Mouse (Mus musculus): ENCODE data around the gene Dis3l2. TPM values are rescaled to one million over a fixed set of nuclear protein-coding genes. Genes with fewer than 3 reads are reported as not detected.

Dis3l2 gene
- total and polyA plus RNA-seq, 2 experiments from 2014 or later = 11.2 to 12.1 TPM

DNA sequence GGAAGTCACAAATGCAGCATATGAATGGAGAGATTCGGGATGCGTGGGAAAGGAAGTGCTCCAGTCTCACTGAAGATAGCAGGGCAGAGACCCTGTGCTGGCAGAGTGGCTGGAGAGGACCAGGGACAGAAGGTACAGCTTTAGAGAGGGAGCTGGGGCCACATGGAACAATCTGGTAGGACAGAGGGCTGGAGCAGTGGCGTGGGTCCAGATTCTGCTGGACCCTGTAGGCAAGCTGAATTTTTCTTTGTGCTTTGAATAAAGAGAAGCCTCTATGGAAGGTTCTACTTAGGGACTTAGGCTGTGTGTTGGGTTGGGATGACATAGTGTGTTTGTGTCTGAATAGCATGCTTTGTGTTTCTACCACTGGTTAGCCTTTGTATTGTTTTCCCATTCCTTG is 1.9 kb downstream of the Dis3l2 start:
- no peaks in the 10 kb centered on the region for H3K36me3 ChIP-seq (replicated peaks; ENCODE audit: control insufficient read depth, insufficient read depth, low read length)
- TF ChIP-seq CTCF (IDR thresholded peaks at IDR 0.05; ENCODE audit: low read depth) (no peak), EP300 (IDR thresholded peaks at IDR 0.05; ENCODE audit: low read depth) (no peak)
- ATAC-seq (ENCODE audit: insufficient read depth, low read depth) = no peak
- H3K9ac ChIP-seq (replicated peaks; ENCODE audit: low read depth, low read length) = no peak overlapping the region
- 68% methylated on average over 3 of the region's 3 CpGs for WGBS
- H3K4me2 ChIP-seq (ENCODE audit: low read depth, low read length) = no peak overlapping the region
- H3K4me3 ChIP-seq (ENCODE audit: low read depth, low read length) = no peak overlapping the region
- no peak for DNase-seq (ENCODE audit: low spot score)
- H3K27ac ChIP-seq (ENCODE audit: low read depth) = no peak overlapping the region
- H3K4me1 ChIP-seq (ENCODE audit: control insufficient read depth, insufficient read depth) = peaks cover 6% of the 10 kb centered on the region
- no peaks in the 10 kb centered on the region for H3K27me3 ChIP-seq (ENCODE audit: control insufficient read depth, insufficient read depth, low read length)
- H3K9me3 ChIP-seq (replicated peaks; ENCODE audit: control insufficient read depth, low read length) = no peaks in the 10 kb centered on the region

- WGBS = 75% methylated on average over 4 of the region's 4 CpGs
- DNase-seq (ENCODE audit: low spot score) (no peak), ATAC-seq (ENCODE audit: insufficient read depth, low read depth) (no peak)
- Histone ChIP-seq H3K9me3 (replicated peaks; ENCODE audit: control insufficient read depth, low read length) (no peaks in the 10 kb centered on the region), H3K4me1 (ENCODE audit: control insufficient read depth, insufficient read depth) (no peaks in the 10 kb centered on the region), H3K4me2 (ENCODE audit: low read depth, low read length) (no peak overlapping the region), H3K27ac (ENCODE audit: low read depth) (no peak overlapping the region), H3K9ac (replicated peaks; ENCODE audit: low read depth, low read length) (no peak overlapping the region), H3K27me3 (ENCODE audit: control insufficient read depth, insufficient read depth, low read length) (no peaks in the 10 kb centered on the region), H3K36me3 (replicated peaks; ENCODE audit: control insufficient read depth, insufficient read depth, low read length) (no peaks in the 10 kb centered on the region), H3K4me3 (ENCODE audit: low read depth, low read length) (no peak overlapping the region)
- TF ChIP-seq CTCF (IDR thresholded peaks at IDR 0.05; ENCODE audit: low read depth) = no peak
Measured at GRCm38 (mm10) chr1:86709546-86709945, 5.9 kb downstream of the Dis3l2 start.

GRCm38 (mm10) chr1:86712045-86712444 is 8.4 kb downstream of the Dis3l2 start:
- Histone ChIP-seq H3K27ac (ENCODE audit: low read depth) (no peak overlapping the region), H3K27me3 (ENCODE audit: control insufficient read depth, insufficient read depth, low read length) (no peaks in the 10 kb centered on the region), H3K4me3 (ENCODE audit: low read depth, low read length) (no peak overlapping the region), H3K9me3 (replicated peaks; ENCODE audit: control insufficient read depth, low read length) (no peaks in the 10 kb centered on the region), H3K36me3 (replicated peaks; ENCODE audit: control insufficient read depth, insufficient read depth, low read length) (no peaks in the 10 kb centered on the region), H3K9ac (replicated peaks; ENCODE audit: low read depth, low read length) (no peak overlapping the region), H3K4me1 (ENCODE audit: control insufficient read depth, insufficient read depth) (no peaks in the 10 kb centered on the region), H3K4me2 (ENCODE audit: low read depth, low read length) (no peak overlapping the region)
- TF ChIP-seq EP300 (IDR thresholded peaks at IDR 0.05; ENCODE audit: low read depth) (no peak), CTCF (IDR thresholded peaks at IDR 0.05; ENCODE audit: low read depth) (no peak)
- no peak for ATAC-seq (ENCODE audit: insufficient read depth, low read depth)
- DNase-seq (ENCODE audit: low spot score) = no peak
- 80% methylated on average over 2 of the region's 2 CpGs for WGBS

GRCm38 (mm10) chr1:86713054-86713453 is 9.4 kb downstream of the Dis3l2 start:
- no peak for DNase-seq (ENCODE audit: low spot score)
- no peak for TF ChIP-seq CTCF (IDR thresholded peaks at IDR 0.05; ENCODE audit: low read depth)
- no peak for TF ChIP-seq EP300 (IDR thresholded peaks at IDR 0.05; ENCODE audit: low read depth)
- H3K27ac ChIP-seq (ENCODE audit: low read depth) = no peak overlapping the region
- no peak overlapping the region for H3K4me2 ChIP-seq (ENCODE audit: low read depth, low read length)
- no peaks in the 10 kb centered on the region for H3K27me3 ChIP-seq (ENCODE audit: control insufficient read depth, insufficient read depth, low read length)
- H3K36me3 ChIP-seq (replicated peaks; ENCODE audit: control insufficient read depth, insufficient read depth, low read length) = no peaks in the 10 kb centered on the region
- no peaks in the 10 kb centered on the region for H3K9me3 ChIP-seq (replicated peaks; ENCODE audit: control insufficient read depth, low read length)
- no peak overlapping the region for H3K4me3 ChIP-seq (ENCODE audit: low read depth, low read length)
- no peak overlapping the region for H3K9ac ChIP-seq (replicated peaks; ENCODE audit: low read depth, low read length)
- peaks cover 7% of the 10 kb centered on the region; the same call in 1 of the 2 replicates for H3K4me1 ChIP-seq (ENCODE audit: control insufficient read depth, insufficient read depth)
- no peak for ATAC-seq (ENCODE audit: insufficient read depth, low read depth)
- 88% methylated on average over 4 of the region's 4 CpGs for WGBS

DNA sequence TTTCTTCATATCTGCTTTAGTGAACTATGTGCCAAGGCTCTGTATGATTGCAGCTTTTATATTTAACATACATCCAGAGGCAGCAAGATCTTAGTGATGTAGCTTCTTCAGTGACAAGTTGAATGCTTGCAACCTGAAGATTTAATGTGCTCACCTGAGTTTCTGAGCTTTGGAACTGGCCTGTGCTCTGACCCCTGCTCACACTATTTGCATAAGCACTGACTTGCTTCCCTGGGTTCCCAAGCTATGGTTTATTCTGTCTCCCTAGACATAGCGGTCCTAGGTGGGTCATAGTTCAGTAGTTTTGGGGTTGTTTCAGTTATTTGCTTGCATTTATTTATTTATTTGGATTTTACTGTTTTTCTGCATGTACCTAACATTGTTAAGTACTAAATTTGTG is 14.6 kb downstream of the Dis3l2 start:
- no peak for TF ChIP-seq EP300 (IDR thresholded peaks at IDR 0.05; ENCODE audit: low read depth)
- no peak for TF ChIP-seq CTCF (IDR thresholded peaks at IDR 0.05; ENCODE audit: low read depth)
- no peak overlapping the region for H3K9ac ChIP-seq (replicated peaks; ENCODE audit: low read depth, low read length)
- no peak overlapping the region for H3K27ac ChIP-seq (ENCODE audit: low read depth)
- ATAC-seq (ENCODE audit: insufficient read depth, low read depth) = no peak
- H3K4me2 ChIP-seq (ENCODE audit: low read depth, low read length) = no peak overlapping the region
- H3K36me3 ChIP-seq (replicated peaks; ENCODE audit: control insufficient read depth, insufficient read depth, low read length) = no peaks in the 10 kb centered on the region
- peaks cover 22% of the 10 kb centered on the region; the same call in 1 of the 2 replicates for H3K4me1 ChIP-seq (ENCODE audit: control insufficient read depth, insufficient read depth)
- no peak overlapping the region for H3K4me3 ChIP-seq (ENCODE audit: low read depth, low read length)
- no peaks in the 10 kb centered on the region for H3K9me3 ChIP-seq (replicated peaks; ENCODE audit: control insufficient read depth, low read length)
- no peaks in the 10 kb centered on the region for H3K27me3 ChIP-seq (ENCODE audit: control insufficient read depth, insufficient read depth, low read length)
- no peak for DNase-seq (ENCODE audit: low spot score)
- WGBS = 93% methylated on average over 1 of the region's 1 CpGs

DNA sequence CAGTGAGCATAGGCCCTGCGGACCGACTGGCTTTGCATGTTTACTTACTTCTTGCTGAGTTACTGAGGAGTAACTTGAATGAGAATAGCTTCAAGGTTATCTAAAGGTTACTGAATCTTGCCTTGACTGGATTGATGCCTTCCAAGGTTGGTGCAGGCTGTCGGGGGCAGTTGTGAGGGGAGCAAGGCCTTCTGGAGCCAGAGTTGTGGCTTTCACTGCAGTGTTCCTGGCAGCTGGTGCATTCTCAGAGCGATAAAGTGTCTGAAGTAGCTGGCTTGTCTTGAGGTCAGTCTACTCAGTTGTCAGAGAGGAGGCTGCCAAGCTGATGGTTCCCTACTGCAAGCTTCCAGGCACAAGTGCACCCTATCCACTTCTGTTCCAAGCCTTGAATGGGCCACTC is 15.8 kb downstream of the Dis3l2 start:
- Histone ChIP-seq H3K9me3 (replicated peaks; ENCODE audit: control insufficient read depth, low read length) (no peaks in the 10 kb centered on the region), H3K27ac (ENCODE audit: low read depth) (no peak overlapping the region), H3K36me3 (replicated peaks; ENCODE audit: control insufficient read depth, insufficient read depth, low read length) (no peaks in the 10 kb centered on the region), H3K9ac (replicated peaks; ENCODE audit: low read depth, low read length) (no peak overlapping the region), H3K4me2 (ENCODE audit: low read depth, low read length) (no peak overlapping the region), H3K27me3 (ENCODE audit: control insufficient read depth, insufficient read depth, low read length) (no peaks in the 10 kb centered on the region), H3K4me3 (ENCODE audit: low read depth, low read length) (no peak overlapping the region), H3K4me1 (ENCODE audit: control insufficient read depth, insufficient read depth) (peaks cover 22% of the 10 kb centered on the region; the same call in 1 of the 2 replicates)
- ATAC-seq (ENCODE audit: insufficient read depth, low read depth) (no peak), DNase-seq (ENCODE audit: low spot score) (no peak)
- WGBS = 60% methylated on average over 4 of the region's 4 CpGs
- TF ChIP-seq EP300 (IDR thresholded peaks at IDR 0.05; ENCODE audit: low read depth) = no peak
- TF ChIP-seq CTCF (IDR thresholded peaks at IDR 0.05; ENCODE audit: low read depth) = no peak
